Mouse (Mus musculus) G1E-ER4 (cell line): ENCODE results near the gene Rps17. TPM values are rescaled to one million over a fixed set of nuclear protein-coding genes. Genes with fewer than 3 reads are reported as not detected.

Experiments used
- GATA1 ChIP-seq: IDR thresholded peaks from one replicate; pipeline ENCODE4 v1.8.0; 2012; ENCODE audit warnings: low read length, inconsistent platforms
- polyA plus RNA-seq: library from polyadenylated mRNA; stranded (reverse); fragments of >175 nt; gene quantifications from 2 replicates; pipeline ENCODE4 v1.2.3, GENCODE M21; 2012

The Rps17 gene
- 208 and 235 TPM in 2 replicates for polyA plus RNA-seq

- TF ChIP-seq GATA1, result no peak
Observed at GRCm38 (mm10) chr7:81344544-81345446, at the start of gene Rps17. TSS of gene Rps17 (minus strand) at chr7:81345254.

GRCm38 (mm10) chr7:81379363-81379762 lies 34.3 kb upstream of the Rps17 start:
- TF ChIP-seq GATA1, result no peak

GRCm38 (mm10) chr7:81372337-81372920 lies 27.4 kb upstream of the Rps17 start:
- TF ChIP-seq GATA1, result no peak

GRCm38 (mm10) chr7:81371811-81372210 lies 26.8 kb upstream of the Rps17 start:
- no peak for TF ChIP-seq GATA1

- TF ChIP-seq GATA1, result no peak
Observed at GRCm38 (mm10) chr7:81369724-81370123, 24.7 kb upstream of the Rps17 start.

GRCm38 (mm10) chr7:81367946-81368345 lies 22.9 kb upstream of the Rps17 start:
- TF ChIP-seq GATA1, result no peak

GRCm38 (mm10) chr7:81356975-81357374 lies 11.9 kb upstream of the Rps17 start:
- no peak for TF ChIP-seq GATA1

GRCm38 (mm10) chr7:81356360-81356759 lies 11.3 kb upstream of the Rps17 start:
- no peak for TF ChIP-seq GATA1

- TF ChIP-seq GATA1, result no peak
Observed at GRCm38 (mm10) chr7:81355746-81356145, 10.7 kb upstream of the Rps17 start.

- TF ChIP-seq GATA1, result no peak
Observed at GRCm38 (mm10) chr7:81351826-81352225, 6.8 kb upstream of the Rps17 start.

GRCm38 (mm10) chr7:81348206-81348605 lies 3.2 kb upstream of the Rps17 start:
- TF ChIP-seq GATA1, result no peak

GRCm38 (mm10) chr7:81345447-81346170 lies 555 bp upstream of the Rps17 start:
- TF ChIP-seq GATA1, result no peak

- no peak for TF ChIP-seq GATA1
Observed at GRCm38 (mm10) chr7:81343831-81344230, 1.2 kb downstream of the Rps17 start.

GRCm38 (mm10) chr7:81343316-81343715 lies 1.7 kb downstream of the Rps17 start:
- TF ChIP-seq GATA1, result no peak

GRCm38 (mm10) chr7:81342356-81343094 lies 2.5 kb downstream of the Rps17 start:
- TF ChIP-seq GATA1, result no peak
